Mouse (Mus musculus): ENCODE measurements around the gene Ldhd.

Gene Ldhd

DNA sequence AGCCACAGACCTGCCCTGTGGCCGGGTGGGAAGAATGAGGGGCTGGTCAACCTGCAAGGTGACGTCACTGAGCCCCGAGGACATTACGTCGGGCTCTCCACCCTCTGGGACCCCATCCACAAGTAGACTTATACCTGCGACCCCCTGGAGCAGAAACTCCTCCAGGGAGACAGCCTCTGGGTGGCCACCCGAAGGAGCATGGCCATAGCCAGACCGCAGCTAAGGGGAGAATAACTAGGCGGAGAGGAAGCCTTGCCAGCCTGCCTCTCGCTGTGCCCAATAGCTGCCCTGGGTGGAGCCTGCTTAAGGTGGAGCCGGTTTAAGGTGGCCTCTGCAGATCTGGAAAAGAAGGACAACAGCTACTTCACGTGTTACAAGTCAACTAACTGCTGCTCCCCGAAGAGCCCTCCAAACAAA is at the start of gene Ldhd:
Ldhd (minus strand) TSS at position 270 of the 417 bp plus-strand sequence.
- DNase-seq (ENCODE audit: extremely low read depth, insufficient read length, low spot score): no peak

DNA sequence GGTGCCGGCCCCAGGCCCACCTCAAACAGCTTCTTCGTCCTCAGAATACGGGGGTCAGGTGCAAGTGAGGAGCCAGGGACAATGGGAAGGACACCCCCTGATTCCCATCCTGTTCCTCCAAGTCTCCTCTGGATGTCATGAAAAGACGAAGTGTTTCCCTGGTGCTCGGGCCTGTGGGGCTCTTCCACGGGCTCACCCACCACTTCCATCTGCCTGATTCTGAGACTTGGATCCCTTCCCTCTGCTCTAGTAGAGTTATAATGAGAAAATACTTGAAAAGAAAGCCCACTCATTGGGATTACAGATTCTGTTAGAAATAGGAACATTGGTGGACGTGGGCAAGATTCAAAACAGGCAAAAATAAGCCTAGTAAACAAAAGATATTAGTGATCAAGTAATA is 48.7 kb upstream of the Ldhd start:
- DNase-seq (ENCODE audit: extremely low read depth, insufficient read length, low spot score): no peak

DNA sequence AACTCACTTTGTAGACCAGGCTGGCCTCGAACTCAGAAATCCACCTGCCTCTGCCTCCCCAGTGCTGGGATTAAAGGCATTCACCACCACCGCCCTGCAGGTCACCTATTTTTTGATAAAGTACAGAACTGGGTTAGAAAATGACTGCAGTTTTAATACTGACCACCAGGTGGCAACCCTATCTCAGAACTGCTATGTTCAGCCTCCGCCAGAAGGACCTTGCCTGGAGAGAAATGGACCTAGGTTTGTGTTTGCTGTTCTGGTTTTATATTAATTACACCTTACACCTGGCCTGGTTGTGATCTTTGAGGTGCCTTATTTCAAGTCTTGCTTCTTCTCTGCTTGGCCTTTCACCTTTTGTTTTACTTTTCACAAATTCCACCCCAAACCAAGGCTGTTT is 47.9 kb upstream of the Ldhd start:
- no peak for DNase-seq (ENCODE audit: extremely low read depth, insufficient read length, low spot score)

DNA sequence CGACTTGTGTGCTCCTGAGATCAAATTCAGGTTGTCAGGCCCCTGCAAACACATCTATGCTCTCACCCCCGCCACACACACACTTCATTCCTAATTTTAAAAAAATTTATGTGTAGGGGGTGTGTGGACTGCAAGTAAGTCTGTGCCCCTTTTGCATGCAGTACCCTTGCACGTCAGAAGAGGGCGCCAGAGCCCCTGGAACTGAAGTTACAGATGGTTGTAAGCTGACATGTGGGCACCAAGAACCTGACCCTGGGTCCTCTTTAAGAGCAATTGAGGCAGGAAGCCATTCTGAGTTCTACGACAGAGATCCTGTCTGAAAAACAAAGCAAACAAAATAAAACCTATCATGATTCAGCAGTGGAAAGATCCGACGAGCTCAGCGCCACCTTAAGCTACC is 46.1 kb upstream of the Ldhd start:
- no peak for DNase-seq (ENCODE audit: extremely low read depth, insufficient read length, low spot score)

DNA sequence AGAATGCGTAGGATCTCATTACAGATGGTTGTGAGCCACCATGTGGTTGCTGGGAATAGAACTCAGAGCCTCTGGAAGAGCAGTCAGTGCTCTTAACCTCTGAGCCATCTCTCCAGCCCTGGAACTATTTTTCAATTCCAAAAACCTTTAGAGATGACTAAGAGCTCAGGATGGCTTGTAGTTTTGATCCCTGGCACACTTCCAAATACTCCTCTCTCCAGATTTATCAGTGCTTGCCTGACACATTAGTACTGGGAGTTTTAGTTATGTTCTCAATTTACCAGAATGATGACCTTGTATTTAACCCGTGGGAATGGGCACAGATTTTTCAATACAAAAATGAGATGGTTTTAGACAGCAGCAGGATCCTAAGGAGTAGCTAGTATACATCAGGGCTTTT is 36.6 kb upstream of the Ldhd start:
- DNase-seq (ENCODE audit: extremely low read depth, insufficient read length, low spot score): no peak

DNA sequence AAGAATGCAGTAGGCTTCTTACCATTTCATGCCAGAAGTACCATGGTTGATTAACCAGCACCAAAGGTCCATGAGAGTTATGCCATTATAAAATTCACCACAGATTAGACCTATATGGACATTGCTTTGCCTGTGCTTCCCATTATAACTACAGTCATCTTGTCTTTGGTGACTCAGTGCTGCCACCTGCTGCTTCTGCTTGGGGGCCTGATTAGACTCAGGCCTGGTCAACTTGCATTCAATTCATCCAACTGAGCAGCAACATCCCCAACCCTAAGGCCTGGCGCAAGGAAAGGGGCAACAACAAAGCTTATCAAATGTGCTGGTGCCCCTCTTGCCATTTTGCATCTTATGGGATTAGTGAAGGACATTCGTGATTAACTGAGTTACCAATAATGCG is 32.3 kb upstream of the Ldhd start:
- DNase-seq (ENCODE audit: extremely low read depth, insufficient read length, low spot score): peak; percentile 24

DNA sequence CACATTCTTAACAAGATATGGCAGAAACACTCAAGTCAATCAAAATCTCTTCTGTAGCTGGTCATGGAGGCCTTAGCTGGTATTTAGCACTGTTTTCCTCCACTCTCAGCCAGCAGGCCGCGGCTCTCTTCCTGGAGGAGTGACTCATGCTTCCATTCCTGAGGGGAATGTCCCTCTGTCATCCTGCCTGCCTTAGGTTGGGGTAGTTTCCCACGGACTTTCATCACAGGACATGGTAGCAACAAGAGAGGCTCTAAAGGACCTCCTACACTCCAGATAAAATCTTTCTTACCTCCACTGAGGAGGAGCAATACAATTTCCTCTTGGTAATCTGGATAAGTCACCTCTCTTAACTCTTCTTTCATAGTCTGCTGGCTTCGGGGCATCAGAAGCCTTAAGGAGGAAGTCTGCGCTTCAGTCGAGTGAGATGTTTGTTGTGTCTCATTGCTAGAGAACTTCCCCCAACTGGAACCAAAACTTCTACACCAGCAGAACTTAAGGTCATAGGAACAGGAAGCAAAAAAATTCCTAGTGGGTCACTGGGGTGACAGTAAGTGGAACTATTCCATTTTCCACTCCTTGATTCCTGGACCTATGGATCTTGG is 28.7 kb upstream of the Ldhd start:
- peak; percentile 49 for DNase-seq (ENCODE audit: extremely low read depth, insufficient read length, low spot score)

DNA sequence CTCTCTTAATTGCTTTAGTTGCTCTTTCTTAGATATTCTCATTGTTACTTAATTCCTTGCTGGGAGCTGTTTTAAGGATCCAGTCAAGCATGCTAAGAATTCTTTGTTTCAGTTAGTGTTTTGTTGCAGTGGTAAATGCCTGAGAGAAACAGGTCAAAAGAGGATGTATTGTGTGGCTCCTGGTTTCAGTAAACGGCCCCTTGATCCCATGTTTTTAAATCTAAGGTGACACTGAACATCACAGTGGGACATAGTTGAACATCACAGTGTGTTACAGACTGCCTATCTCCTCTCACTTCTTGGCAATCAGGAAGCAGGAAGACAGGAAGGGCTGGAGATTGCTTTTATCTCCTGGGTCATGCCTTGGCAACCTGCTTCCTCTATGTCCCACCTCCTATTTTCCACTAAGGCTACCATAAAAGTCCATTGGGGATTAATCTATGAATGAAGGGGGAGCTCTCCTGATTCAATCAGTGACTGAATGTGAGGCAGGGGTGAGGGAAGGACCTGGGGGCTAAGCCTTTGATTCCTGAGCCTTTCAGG is 27.2 kb upstream of the Ldhd start:
- no peak for DNase-seq (ENCODE audit: extremely low read depth, insufficient read length, low spot score)

DNA sequence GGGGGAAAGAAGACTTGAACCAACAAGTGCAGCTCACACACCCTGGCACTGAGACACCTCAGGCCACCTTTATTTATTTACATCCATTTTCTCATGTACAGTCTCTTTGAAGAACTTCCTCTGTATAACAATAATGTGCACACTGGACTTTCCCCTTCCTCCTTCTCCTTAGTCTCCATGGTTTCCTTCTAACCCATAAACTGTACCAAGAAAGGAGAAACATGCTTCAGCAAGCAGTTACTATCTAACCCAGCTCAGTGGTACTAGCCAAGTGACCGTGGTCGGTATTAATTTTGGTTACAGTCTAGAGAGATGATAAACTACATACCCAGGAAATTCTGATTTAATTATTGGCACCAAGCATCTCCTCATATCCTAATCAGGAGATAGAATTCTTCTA is 23.4 kb upstream of the Ldhd start:
- no peak for DNase-seq (ENCODE audit: extremely low read depth, insufficient read length, low spot score)

DNA sequence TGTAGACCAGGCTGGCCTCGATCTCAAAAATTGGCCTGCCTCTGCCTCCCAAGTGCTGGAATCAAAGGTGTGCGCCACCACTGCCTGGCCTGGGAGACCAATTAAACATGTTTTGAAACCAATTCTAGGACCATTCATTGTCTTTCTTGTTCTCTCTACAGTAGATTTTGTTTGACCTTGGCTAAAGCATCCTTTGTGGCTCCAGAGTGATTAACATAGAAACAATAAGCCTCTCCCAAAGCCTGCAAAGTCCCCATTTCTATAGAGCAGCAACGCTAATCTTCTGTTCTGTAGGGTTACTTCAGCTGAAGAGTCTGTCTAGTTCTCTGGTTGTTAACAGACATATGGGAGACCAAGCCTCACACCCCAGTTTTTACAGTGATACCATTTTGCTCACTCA is 20.5 kb upstream of the Ldhd start:
- no peak for DNase-seq (ENCODE audit: extremely low read depth, insufficient read length, low spot score)

DNA sequence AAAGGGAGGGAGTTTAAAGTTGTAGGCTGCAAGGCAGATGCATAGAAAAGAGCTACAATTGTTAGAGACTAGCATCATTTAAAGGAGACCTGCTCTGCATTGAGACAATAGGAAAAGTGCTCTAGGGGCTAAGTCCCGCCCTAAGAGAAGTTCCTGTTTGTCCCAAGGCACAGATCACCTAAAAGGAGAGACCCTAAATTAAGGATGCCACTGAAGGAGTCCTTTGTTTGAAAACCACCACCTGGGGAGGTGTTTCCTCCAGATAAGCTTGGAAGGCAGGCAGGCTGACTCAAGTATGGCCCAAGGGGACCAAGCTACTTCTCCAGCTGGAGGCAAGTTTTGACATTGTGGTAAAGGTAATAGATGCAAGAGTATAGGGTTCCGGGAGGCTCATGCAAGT is 18.7 kb upstream of the Ldhd start:
- no peak for DNase-seq (ENCODE audit: extremely low read depth, insufficient read length, low spot score)

DNA sequence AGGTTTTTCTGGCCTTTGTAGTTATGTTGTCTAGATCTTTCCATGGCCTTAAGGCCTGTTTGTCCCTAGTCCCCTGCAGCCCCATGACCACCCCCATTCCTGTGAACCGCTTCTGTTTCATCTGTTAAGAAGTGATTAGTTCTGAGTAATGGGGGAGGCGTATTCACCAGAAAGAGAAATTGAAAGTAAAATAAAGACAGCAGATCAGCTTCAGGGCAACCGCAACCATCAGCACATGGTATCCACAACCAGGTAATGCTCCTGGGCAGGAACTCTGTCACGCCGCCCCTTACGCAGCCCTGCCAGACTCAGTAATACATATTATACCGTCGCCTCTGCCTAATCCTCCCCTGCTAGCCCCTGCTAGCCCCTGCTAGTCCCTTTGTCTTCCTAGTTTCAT is 15.5 kb upstream of the Ldhd start:
- no peak for DNase-seq (ENCODE audit: extremely low read depth, insufficient read length, low spot score)

DNA sequence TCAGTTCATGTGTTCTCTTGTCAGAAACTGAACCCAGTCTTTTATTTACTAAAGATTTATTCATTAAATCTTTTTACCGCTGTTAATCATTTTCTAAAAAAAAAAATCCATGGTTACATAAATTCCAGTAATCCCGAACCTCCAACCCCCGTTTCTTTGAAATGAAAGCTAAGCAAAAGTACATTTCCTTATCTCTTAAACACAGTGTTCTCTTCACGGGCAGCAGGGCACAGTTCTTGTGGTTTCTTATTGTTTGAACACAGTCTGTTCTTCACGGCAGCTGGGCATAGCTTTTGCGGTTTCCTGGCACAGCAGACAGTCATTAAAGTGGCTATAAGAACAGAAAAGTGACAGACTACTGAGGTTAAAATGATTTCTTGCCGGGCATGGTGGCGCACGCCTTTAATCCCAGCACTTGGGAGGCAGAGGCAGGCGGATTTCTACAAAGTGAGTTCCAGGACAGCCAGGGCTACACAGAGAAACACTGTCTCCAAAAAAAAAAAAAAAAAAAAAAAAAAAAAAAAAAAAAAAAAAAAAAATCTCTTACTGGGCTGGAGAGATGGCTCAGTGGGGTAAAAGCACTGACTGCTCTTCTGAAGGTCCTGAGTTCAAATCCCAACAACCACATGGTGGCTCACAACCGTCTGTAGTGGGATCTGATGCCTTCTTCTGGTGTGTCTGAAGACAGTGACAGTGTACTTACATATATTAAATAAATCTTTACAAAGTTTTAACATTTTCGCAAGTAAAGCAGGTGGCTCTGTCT is 14.3 kb upstream of the Ldhd start:
- DNase-seq (ENCODE audit: extremely low read depth, insufficient read length, low spot score): peak; percentile 26

DNA sequence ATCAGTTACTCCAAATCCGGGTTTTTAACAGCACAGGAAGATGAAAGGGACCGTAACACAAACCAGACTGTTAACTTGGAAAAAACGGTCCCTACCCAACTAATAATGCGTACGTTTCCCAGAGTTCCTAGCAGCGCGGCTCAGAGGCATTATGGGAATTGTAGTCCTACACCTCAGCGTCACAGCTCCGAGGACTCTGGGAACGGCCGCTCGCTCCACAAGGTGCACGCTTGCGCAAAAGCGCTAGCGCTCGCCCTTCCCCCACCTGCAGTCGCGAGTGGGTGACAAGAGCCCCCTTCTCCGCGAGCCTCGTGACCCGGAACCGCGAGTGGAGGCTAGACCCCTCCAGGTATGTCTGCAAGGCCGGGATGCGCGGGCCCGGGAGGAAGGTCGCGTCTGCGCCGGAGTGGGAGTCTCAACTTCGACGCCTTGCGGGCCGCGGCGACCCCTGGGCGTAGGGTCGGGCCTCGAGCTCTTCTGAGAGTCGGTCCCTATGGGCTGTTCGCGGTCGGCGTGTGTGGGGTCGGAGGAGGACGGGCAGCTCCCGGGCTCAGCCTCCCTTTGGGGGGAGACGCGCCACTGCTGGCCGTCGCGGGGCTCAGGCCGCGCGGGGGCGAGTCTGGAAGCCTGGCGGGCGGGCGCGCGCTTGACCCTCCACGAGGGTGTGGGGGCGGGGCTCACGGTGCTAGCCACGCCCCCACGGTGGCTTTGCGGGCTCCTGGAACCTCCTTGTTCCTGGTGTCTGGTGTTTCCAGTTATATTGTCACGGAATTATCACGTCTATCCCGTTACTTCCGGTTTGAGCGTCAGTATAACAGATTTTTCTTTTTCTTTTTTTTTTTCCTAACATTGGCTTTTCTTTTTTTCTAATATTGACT is 13.3 kb upstream of the Ldhd start, which contains the start of gene Zfp1:
Zfp1 (plus strand) TSS at position 138 of the 878 bp plus-strand sequence.
- DNase-seq (ENCODE audit: extremely low read depth, insufficient read length, low spot score): peak; percentile 95

DNA sequence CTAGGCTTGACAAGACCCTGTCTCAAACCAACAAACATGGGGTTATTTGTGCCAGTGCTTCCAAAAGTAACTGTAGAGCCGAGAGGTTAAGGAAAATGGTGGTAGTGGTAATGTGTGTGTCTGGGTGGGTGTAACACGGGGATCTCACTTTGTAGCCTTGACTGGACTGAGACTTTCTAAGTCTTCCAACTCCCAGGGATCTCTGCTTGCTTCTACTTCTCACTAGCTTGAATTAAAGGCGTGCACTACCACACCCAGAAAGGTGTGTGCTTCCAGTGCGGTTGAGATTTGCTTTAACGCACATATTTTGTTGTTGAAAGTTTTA is 12.7 kb upstream of the Ldhd start:
- DNase-seq (ENCODE audit: extremely low read depth, insufficient read length, low spot score): no peak

DNA sequence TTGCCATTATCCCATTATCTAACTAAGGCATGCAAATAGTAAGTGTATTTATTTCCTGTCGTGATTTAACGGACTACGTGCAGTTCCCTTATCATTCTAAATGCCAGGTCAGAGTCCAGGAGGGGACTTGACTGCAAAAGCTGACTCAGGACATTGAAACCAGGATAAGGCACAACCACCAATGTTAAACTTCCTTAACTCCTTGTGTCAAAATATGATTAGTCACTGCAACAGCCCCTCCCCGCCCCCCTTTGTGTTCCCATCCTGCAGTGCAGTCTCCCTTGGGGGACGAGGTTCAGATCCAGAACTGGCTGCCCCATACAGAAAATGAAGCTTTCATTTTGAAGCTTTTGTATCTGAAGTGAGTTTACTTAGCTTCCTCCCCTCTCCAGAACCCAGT is 12.3 kb upstream of the Ldhd start:
- DNase-seq (ENCODE audit: extremely low read depth, insufficient read length, low spot score): peak; percentile 28

DNA sequence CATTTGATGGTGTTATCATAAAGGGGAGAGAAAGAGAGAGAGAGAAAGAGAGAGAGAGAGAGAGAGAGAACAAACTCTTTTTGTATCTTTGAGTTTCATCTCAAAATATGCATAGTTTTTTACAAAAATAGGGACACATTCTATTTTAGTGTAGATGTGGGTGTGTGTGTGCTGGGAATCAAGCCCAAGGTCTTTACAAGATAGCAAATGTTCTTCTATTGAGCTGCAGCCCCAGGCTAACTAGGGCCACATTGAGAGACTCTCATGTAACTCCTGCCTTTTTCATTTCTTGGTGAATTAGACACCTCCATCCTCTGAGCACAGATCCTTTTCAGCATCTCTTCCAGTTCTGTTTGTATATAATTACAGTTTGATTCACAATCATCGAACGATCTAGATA is 10.9 kb upstream of the Ldhd start:
- no peak for DNase-seq (ENCODE audit: extremely low read depth, insufficient read length, low spot score)

DNA sequence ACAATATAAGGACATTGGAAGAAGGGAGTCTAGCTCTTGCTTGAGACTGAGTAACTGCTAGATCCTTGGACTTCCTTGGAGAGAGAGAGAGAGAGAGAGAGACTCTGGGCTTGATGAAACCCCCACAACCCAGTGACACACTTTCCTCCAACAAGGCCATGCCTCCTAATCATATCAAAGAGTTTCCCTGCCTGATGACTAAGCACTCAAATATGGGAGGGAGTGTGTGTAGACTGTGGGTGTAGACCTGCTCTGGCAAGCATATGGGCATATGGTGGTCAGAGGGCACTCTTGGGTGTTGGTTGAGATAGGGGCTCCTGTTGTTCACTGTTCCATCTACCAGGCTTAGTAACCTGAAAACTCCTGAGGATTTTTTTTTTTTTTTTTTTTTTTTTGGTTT is 7.9 kb upstream of the Ldhd start:
- DNase-seq (ENCODE audit: extremely low read depth, insufficient read length, low spot score): peak; percentile 26

DNA sequence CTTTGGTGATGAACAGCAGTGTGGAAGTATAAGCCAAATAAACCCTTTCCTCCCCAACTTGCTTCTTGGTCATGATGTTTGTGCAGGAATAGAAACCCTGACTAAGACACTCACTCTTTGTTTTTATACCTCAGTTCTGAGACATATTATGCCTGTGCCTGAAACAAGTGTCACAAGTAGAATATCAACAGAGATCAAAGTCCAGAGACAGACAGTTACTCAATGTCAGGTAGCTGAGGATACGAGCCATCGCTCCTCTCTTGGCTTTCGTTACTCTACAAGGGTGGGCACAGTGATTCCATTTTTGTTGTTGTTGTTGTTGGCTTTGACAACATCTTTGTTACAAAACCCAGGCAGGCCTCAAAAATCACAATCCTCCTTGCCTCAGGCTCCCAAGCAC is 2.8 kb upstream of the Ldhd start:
- no peak for DNase-seq (ENCODE audit: extremely low read depth, insufficient read length, low spot score)

DNA sequence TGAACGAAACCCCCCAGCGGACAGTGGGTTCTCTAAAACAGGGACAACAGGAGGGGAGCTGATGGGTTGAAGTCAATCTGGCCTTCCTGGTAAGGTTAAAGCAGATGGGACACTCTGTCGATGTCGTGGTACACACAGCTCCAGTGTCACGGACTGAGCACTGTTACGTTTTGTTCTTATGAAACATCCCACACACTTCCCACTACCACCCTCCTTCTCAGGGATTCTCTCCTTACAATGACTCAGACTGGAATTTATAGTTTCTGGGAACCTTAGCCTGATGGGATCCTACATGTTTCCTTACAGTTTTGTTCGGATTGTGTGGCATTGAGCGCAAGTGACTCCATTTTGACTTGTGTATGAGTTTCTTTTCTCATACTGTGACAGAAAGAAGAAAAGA is 1.4 kb upstream of the Ldhd start:
- no peak for DNase-seq (ENCODE audit: extremely low read depth, insufficient read length, low spot score)

DNA sequence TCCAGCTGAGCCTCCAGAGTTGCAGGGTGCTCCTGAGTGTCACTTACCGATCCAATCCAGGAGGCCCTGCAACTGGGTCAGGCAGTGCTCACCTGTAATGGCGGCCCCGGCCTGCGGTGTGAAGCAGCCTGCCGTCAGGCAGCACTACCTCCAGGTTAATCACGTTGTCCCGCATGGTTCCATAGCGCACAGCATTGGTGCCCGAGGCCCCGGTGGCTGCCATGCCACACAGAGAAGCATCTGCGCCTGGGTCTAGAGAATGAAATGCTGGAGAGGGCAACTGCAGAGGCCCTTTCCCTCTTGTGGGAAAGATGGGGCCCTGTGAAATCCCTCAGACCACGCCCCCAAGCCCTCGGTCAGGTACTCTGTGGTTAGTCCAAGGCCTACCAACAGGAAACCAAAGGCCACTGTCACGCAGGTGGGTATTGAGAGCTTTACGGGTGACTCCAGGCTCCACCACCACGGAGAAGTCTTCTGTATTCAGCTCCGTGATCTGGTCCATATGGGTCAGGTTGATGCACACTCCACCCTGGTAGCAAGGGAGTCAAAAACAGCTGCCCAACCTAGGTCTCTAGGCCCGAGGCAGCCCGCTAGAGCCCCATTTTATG is 1.2 kb downstream of the Ldhd start:
- DNase-seq (ENCODE audit: extremely low read depth, insufficient read length, low spot score): no peak

Data from 3134 (cell line).